9 mouse cellular contexts compared by ENCODE assay signal in the genomic region with DNA sequence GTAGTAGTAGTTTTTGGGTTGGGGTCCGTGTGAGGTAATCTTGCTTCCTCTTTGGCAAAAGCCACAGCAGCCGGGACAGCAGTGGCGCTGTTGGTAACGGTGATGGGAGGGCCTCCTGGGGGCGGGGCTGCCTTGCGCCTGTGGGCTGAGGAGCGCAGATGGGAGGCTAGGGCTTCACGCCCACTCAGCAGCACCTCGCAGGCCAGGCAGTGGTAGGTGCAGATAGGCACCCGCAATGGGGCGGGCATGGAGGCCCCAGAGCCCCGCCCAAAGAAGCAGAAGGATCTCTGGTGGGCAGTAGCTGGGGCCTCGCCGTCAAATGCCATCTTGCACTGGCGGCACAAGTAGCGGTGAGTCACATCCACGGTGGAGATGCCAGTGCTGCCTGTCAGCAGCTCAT. TPM values are rescaled to one million over a fixed set of nuclear protein-coding genes. Genes with fewer than 3 reads are reported as not detected.
A peak's percentile ranks its signal among the peaks of the same experiment; 100 is the strongest.
DNase-seq lines count a peak whose midpoint lies in the region; ATAC-seq lines count a peak whose summit lies in the region.
"Had no signal": no experiment of that assay in that cellular context is flagged by ENCODE, and none has a peak within 500 bp of the region (broad histone marks: within the 10 kb centered on the region; RNA-seq: fewer than 3 reads in every experiment).

No protein-coding gene starts in this region.

- peaks cover 23% of the 10 kb centered on the region for H3K4me1 ChIP-seq in heart, embryonic 13.5 days
- H3K4me1 ChIP-seq in hindbrain, embryonic 11.5 days (replicated peaks; ENCODE audit: control insufficient read depth, insufficient read depth, low read length), result peaks cover 4% of the 10 kb centered on the region; the same call in 1 of the 2 replicates
- H3K4me1 ChIP-seq in liver, embryonic 12.5 days, result peaks cover 83% of the 10 kb centered on the region
- peaks cover 15% of the 10 kb centered on the region for H3K4me1 ChIP-seq in stomach, embryonic 14.5 days (ENCODE audit: control insufficient read depth, insufficient read depth, low read length)

- H3K36me3 ChIP-seq in heart, embryonic 13.5 days, result peaks cover 14% of the 10 kb centered on the region
- H3K36me3 ChIP-seq in hindbrain, embryonic 11.5 days (ENCODE audit: control insufficient read depth, insufficient read depth, low read length), result peaks cover 8% of the 10 kb centered on the region; the same call in 1 of the 2 replicates
- H3K36me3 ChIP-seq in liver, embryonic 12.5 days, result peaks cover 8% of the 10 kb centered on the region
- H3K36me3 ChIP-seq in stomach, embryonic 14.5 days (ENCODE audit: control insufficient read depth, insufficient read depth, low read length), result peaks cover 3% of the 10 kb centered on the region

- H3K4me3 ChIP-seq in heart, embryonic 13.5 days, result peak overlapping the region; percentile 32
- no peak overlapping the region for H3K4me3 ChIP-seq in hindbrain, embryonic 11.5 days (ENCODE audit: low read depth, low read length)
- H3K4me3 ChIP-seq in liver, embryonic 12.5 days, result peak overlapping the region; percentile 72
- 0 out of 2 replicates have a peak overlapping the region, but pooled peaks have one; percentile 5 for H3K4me3 ChIP-seq in stomach, embryonic 14.5 days (ENCODE audit: low read depth, low read length)

- H3K9ac ChIP-seq in heart, embryonic 13.5 days, result peak overlapping the region; percentile 56
- no peak overlapping the region for H3K9ac ChIP-seq in hindbrain, embryonic 11.5 days (ENCODE audit: low read depth, low read length)
- peak overlapping the region; percentile 90 for H3K9ac ChIP-seq in liver, embryonic 12.5 days
- H3K9ac ChIP-seq in stomach, embryonic 14.5 days (replicated peaks; ENCODE audit: low read depth, low read length), result no peak overlapping the region

- no peaks in the 10 kb centered on the region for H3K9me3 ChIP-seq in heart, embryonic 13.5 days
- no peaks in the 10 kb centered on the region for H3K9me3 ChIP-seq in hindbrain, embryonic 11.5 days (ENCODE audit: control insufficient read depth, low read length)
- no peaks in the 10 kb centered on the region for H3K9me3 ChIP-seq in liver, embryonic 12.5 days (replicated peaks)
- no peaks in the 10 kb centered on the region for H3K9me3 ChIP-seq in stomach, embryonic 14.5 days (ENCODE audit: control insufficient read depth, low read depth, low read length)

- no peak overlapping the region for H3K27ac ChIP-seq in heart, embryonic 13.5 days (replicated peaks)
- no peak overlapping the region for H3K27ac ChIP-seq in hindbrain, embryonic 11.5 days (ENCODE audit: low read depth, low read length)
- peak overlapping the region; percentile 92 for H3K27ac ChIP-seq in liver, embryonic 12.5 days
- no peak overlapping the region for H3K27ac ChIP-seq in stomach, embryonic 14.5 days (ENCODE audit: low read length)
- H3K27ac ChIP-seq: macrophage had no signal

- 7% methylated on average over 17 of the region's 17 CpGs for WGBS in heart, embryonic 13.5 days
- 31% methylated on average over 17 of the region's 17 CpGs for WGBS in hindbrain, embryonic 11.5 days
- WGBS in liver, embryonic 12.5 days (ENCODE audit: insufficient replicate concordance), result 6% methylated on average over 17 of the region's 17 CpGs
- WGBS in stomach, embryonic 14.5 days, result 19% methylated on average over 17 of the region's 17 CpGs

- H3K4me2 ChIP-seq in heart, embryonic 13.5 days, result peak overlapping the region; percentile 66
- H3K4me2 ChIP-seq in hindbrain, embryonic 11.5 days (replicated peaks; ENCODE audit: low read depth, low read length), result no peak overlapping the region
- H3K4me2 ChIP-seq in liver, embryonic 12.5 days, result peak overlapping the region; percentile 89
- H3K4me2 ChIP-seq in stomach, embryonic 14.5 days (replicated peaks; ENCODE audit: low read depth, low read length), result peak overlapping the region; percentile 20; the same call in 1 of the 2 replicates

- 0 out of 2 replicates have a peak, but pooled peaks have one; percentile 52 for ATAC-seq in heart, embryonic 13.5 days (ENCODE audit: extremely low read depth, insufficient number of reproducible peaks, low FRiP score, low TSS enrichment)
- peak; percentile 56; the same call in 1 of the 2 replicates for ATAC-seq in hindbrain, embryonic 11.5 days (ENCODE audit: low FRiP score)
- peak; percentile 99 for ATAC-seq in liver, embryonic 12.5 days
- ATAC-seq in stomach, embryonic 14.5 days (ENCODE audit: insufficient number of reproducible peaks, insufficient read depth, low FRiP score, low read depth), result peak; percentile 85; the same call in 1 of the 2 replicates

- DNase-seq in heart, postnatal 36 days, result no peak
- DNase-seq in MEL-GATA-1-ER (ENCODE audit: extremely low read depth, low read depth), result peak; percentile 72
- DNase-seq in cerebellum, postnatal 25 days, result peak; percentile 80 to 85
- DNase-seq in hindbrain, embryonic 11.5 days (ENCODE audit: low spot score), result peak; percentile 46
- no peak for DNase-seq in retina, postnatal 1 day

- peaks cover 43% of the 10 kb centered on the region for H3K27me3 ChIP-seq in heart, embryonic 13.5 days (replicated peaks)
- no peaks in the 10 kb centered on the region for H3K27me3 ChIP-seq in hindbrain, embryonic 11.5 days (ENCODE audit: control insufficient read depth, insufficient read depth, low read length)
- H3K27me3 ChIP-seq in liver, embryonic 12.5 days (replicated peaks), result peaks cover 28% of the 10 kb centered on the region
- H3K27me3 ChIP-seq in stomach, embryonic 14.5 days (ENCODE audit: control insufficient read depth, insufficient read depth, low read length), result no peaks in the 10 kb centered on the region

- intact Hi-C loops in heart, postnatal 36 days (cut with DNase I), result no loop called here

RNA-seq across cellular contexts. Expression of a gene that starts 29.5 kb away (rescaled TPM):
- polyA plus RNA-seq in heart, embryonic 13.5 days (2015; fragmentation: Nextera tagmentation; extraction: Ambion mirVana), result 3.0 and 3.2 TPM in 2 replicates
- 1 to 10 TPM; 3.4 to 3.9 TPM for total RNA-seq in heart, postnatal 36 days (2021)
- 16.1 and 20.8 TPM in 2 replicates for polyA plus RNA-seq in hindbrain, embryonic 11.5 days (2014; fragmentation: Nextera tagmentation; extraction: Ambion mirVana)
- 2.4 and 2.5 TPM in 2 replicates for polyA plus RNA-seq in liver, embryonic 12.5 days (2016; fragmentation: Nextera tagmentation; extraction: Ambion mirVana)
- 6.0 and 6.6 TPM in 2 replicates for polyA plus RNA-seq in stomach, embryonic 14.5 days (2014; fragmentation: Nextera tagmentation; extraction: Ambion mirVana)

RNA-seq across cellular contexts. Expression of a gene that starts 32.0 kb away (rescaled TPM):
- 13.8 and 15.9 TPM in 2 replicates for polyA plus RNA-seq in heart, embryonic 13.5 days (2015; fragmentation: Nextera tagmentation; extraction: Ambion mirVana)
- 10 to 100 TPM; 12.6 to 13.0 TPM for total RNA-seq in heart, postnatal 36 days (2021)
- 18.2 and 20.9 TPM in 2 replicates for polyA plus RNA-seq in hindbrain, embryonic 11.5 days (2014; fragmentation: Nextera tagmentation; extraction: Ambion mirVana)
- 6.9 TPM in 2 replicates for polyA plus RNA-seq in liver, embryonic 12.5 days (2016; fragmentation: Nextera tagmentation; extraction: Ambion mirVana)
- polyA plus RNA-seq in stomach, embryonic 14.5 days (2014; fragmentation: Nextera tagmentation; extraction: Ambion mirVana), result 19.8 and 25.0 TPM in 2 replicates

RNA-seq across cellular contexts. Expression of a gene that starts 43.8 kb away (rescaled TPM):
- 7.4 and 7.9 TPM in 2 replicates for polyA plus RNA-seq in heart, embryonic 13.5 days (2015; fragmentation: Nextera tagmentation; extraction: Ambion mirVana)
- total RNA-seq in heart, postnatal 36 days (2021), result 1 to 10 TPM; 3.9 to 6.2 TPM
- polyA plus RNA-seq in hindbrain, embryonic 11.5 days (2014; fragmentation: Nextera tagmentation; extraction: Ambion mirVana), result 9.0 and 9.4 TPM in 2 replicates
- polyA plus RNA-seq in liver, embryonic 12.5 days (2016; fragmentation: Nextera tagmentation; extraction: Ambion mirVana), result 34.0 and 34.5 TPM in 2 replicates
- 28.7 and 30.8 TPM in 2 replicates for polyA plus RNA-seq in stomach, embryonic 14.5 days (2014; fragmentation: Nextera tagmentation; extraction: Ambion mirVana)

RNA-seq across cellular contexts. Expression of a gene that starts 47.4 kb away (rescaled TPM):
- polyA plus RNA-seq in heart, embryonic 13.5 days (2015; fragmentation: Nextera tagmentation; extraction: Ambion mirVana), result 56.8 and 58.2 TPM in 2 replicates
- 10 to 100 TPM; 25.6 to 29.3 TPM for total RNA-seq in heart, postnatal 36 days (2021)
- polyA plus RNA-seq in hindbrain, embryonic 11.5 days (2014; fragmentation: Nextera tagmentation; extraction: Ambion mirVana), result 79.7 and 81.5 TPM in 2 replicates
- polyA plus RNA-seq in liver, embryonic 12.5 days (2016; fragmentation: Nextera tagmentation; extraction: Ambion mirVana), result 55.6 and 57.5 TPM in 2 replicates
- 66.4 and 75.7 TPM in 2 replicates for polyA plus RNA-seq in stomach, embryonic 14.5 days (2014; fragmentation: Nextera tagmentation; extraction: Ambion mirVana)

RNA-seq across cellular contexts. Expression of a gene that starts 54.1 kb away (rescaled TPM):
- 0.31 and 0.32 TPM in 2 replicates for polyA plus RNA-seq in heart, embryonic 13.5 days (2015; fragmentation: Nextera tagmentation; extraction: Ambion mirVana)
- total RNA-seq in heart, postnatal 36 days (2021), result under 1 TPM; 0.14 TPM
- polyA plus RNA-seq in hindbrain, embryonic 11.5 days (2014; fragmentation: Nextera tagmentation; extraction: Ambion mirVana), result 2.8 and 3.3 TPM in 2 replicates
- polyA plus RNA-seq in liver, embryonic 12.5 days (2016; fragmentation: Nextera tagmentation; extraction: Ambion mirVana), result 0.15 and 0.18 TPM in 2 replicates
- polyA plus RNA-seq in stomach, embryonic 14.5 days (2014; fragmentation: Nextera tagmentation; extraction: Ambion mirVana), result 2.6 and 2.7 TPM in 2 replicates
- polyA plus RNA-seq: macrophage had no signal

Comparison
In these comparisons a context has a peak if more than half of its experiments do, and no peak if none do; other contexts are left out.
1. H3K9ac ChIP-seq: peak in heart, embryonic 13.5 days (single experiment) and liver, embryonic 12.5 days (single experiment); none in hindbrain, embryonic 11.5 days (single experiment) and stomach, embryonic 14.5 days (single experiment).
2. DNase-seq: peak in MEL-GATA-1-ER (single experiment), cerebellum, postnatal 25 days (2 of 2) and hindbrain, embryonic 11.5 days (single experiment); none in heart, postnatal 36 days (0 of 2) and retina, postnatal 1 day (single experiment).
3. Peak in every context shown above with its lines, with median percentiles within 50 percentile points of each other: ATAC-seq.